Mouse (Mus musculus) MEL (cell line): Measurements from ENCODE around the gene Slc32a1.

ENCODE experiments used
- CTCF ChIP-seq, 3 experiments: IDR thresholded peaks in 2 of 3; conservative IDR thresholded peaks in 1 of 3; 2 replicates each; pipeline ENCODE4 v1.5.1; 2011 to 2012; ENCODE audit warnings: low read length in 3 of 3, low read depth in 2 of 3, mild to moderate bottlenecking in 2 of 3, improper control_type of control experiment in 1 of 3, inconsistent platforms in 1 of 3, mixed read lengths in 1 of 3, moderate library complexity in 1 of 3; ENCODE audit not compliant: control insufficient read depth in 1 of 3, insufficient read depth in 1 of 3, poor library complexity in 1 of 3, severe bottlenecking in 1 of 3
- E2F4 ChIP-seq: IDR thresholded peaks from 2 replicates; pipeline ENCODE4 v1.6.1; 2011; ENCODE audit warnings: low read depth, low read length, improper control_type of control experiment, borderline replicate concordance
- EP300 ChIP-seq, 2 experiments: IDR thresholded peaks; 2 replicates each; pipeline ENCODE4 v1.6.1; 2011; ENCODE audit warnings: improper control_type of control experiment in 2 of 2, low read length in 2 of 2, low read depth in 1 of 2, mild to moderate bottlenecking in 1 of 2
- GABPA ChIP-seq: IDR thresholded peaks from 2 replicates; pipeline ENCODE4 v1.6.1; 2012; ENCODE audit warnings: low read depth, mild to moderate bottlenecking, inconsistent platforms, low read length, improper control_type of control experiment, moderate library complexity
- GATA1 ChIP-seq: IDR thresholded peaks from 2 replicates; pipeline ENCODE4 v1.6.1; 2011; ENCODE audit warnings: low read depth, low read length, improper control_type of control experiment
- MAZ ChIP-seq: IDR thresholded peaks from 2 replicates; pipeline ENCODE4 v1.6.1; 2012; ENCODE audit warnings: low read depth, mild to moderate bottlenecking, inconsistent platforms, low read length, improper control_type of control experiment
- POLR2A ChIP-seq, 2 experiments: IDR thresholded peaks; 2 replicates each; pipeline ENCODE4 v1.6.1; 2011 to 2012; ENCODE audit warnings: low read length in 2 of 2, mild to moderate bottlenecking in 2 of 2, control low read depth in 1 of 2, improper control_type of control experiment in 1 of 2, low read depth in 1 of 2, moderate library complexity in 1 of 2; ENCODE audit not compliant: control insufficient read depth in 1 of 2, insufficient read depth in 1 of 2, poor library complexity in 1 of 2
- RAD21 ChIP-seq: IDR thresholded peaks from 2 replicates; pipeline ENCODE4 v1.6.1; 2011; ENCODE audit warnings: mild to moderate bottlenecking, low read depth, low read length, improper control_type of control experiment
- SIN3A ChIP-seq: IDR thresholded peaks from 2 replicates; pipeline ENCODE4 v1.6.1; 2012; ENCODE audit warnings: low read length, improper control_type of control experiment, inconsistent platforms
- TCF12 ChIP-seq: IDR thresholded peaks from 2 replicates; pipeline ENCODE4 v1.6.1; 2014; ENCODE audit warnings: low read depth, mild to moderate bottlenecking, inconsistent platforms, low read length, improper control_type of control experiment, moderate library complexity
- USF2 ChIP-seq, 2 experiments: IDR thresholded peaks; 2 replicates each; pipeline ENCODE4 v1.6.1; 2011 to 2012; ENCODE audit warnings: improper control_type of control experiment in 2 of 2, low read length in 2 of 2, borderline replicate concordance in 1 of 2, inconsistent platforms in 1 of 2, low read depth in 1 of 2, mild to moderate bottlenecking in 1 of 2; ENCODE audit not compliant: insufficient read depth in 1 of 2
- ZKSCAN1 ChIP-seq: IDR thresholded peaks from 2 replicates; pipeline ENCODE4 v1.6.1; 2012; ENCODE audit warnings: low read depth, mild to moderate bottlenecking, inconsistent platforms, low read length, improper control_type of control experiment, moderate library complexity

- TF ChIP-seq CTCF (IDR thresholded peaks at IDR 0.05 in 2 of 3, conservative IDR thresholded peaks at IDR 0.05 in 1 of 3; ENCODE audit: control insufficient read depth in 1 of 3, insufficient read depth in 1 of 3, low read depth in 2 of 3, low read length in 3 of 3, poor library complexity in 1 of 3, severe bottlenecking in 1 of 3) (no peak), POLR2A (IDR thresholded peaks at IDR 0.05; ENCODE audit: control insufficient read depth in 1 of 2, insufficient read depth in 1 of 2, low read depth in 1 of 2, low read length in 2 of 2, poor library complexity in 1 of 2) (no peak), EP300 (IDR thresholded peaks at IDR 0.05; ENCODE audit: low read depth in 1 of 2, low read length in 2 of 2) (no peak), RAD21 (no peak), E2F4 (no peak), ZKSCAN1 (no peak), MAZ (no peak), SIN3A (no peak), TCF12 (no peak), USF2 (IDR thresholded peaks at IDR 0.05; ENCODE audit: borderline replicate concordance in 1 of 2, insufficient read depth in 1 of 2, low read depth in 1 of 2, low read length in 2 of 2) (no peak), GATA1 (no peak), GABPA (no peak)
Measured at GRCm38 (mm10) chr2:158561371-158562144, 49.0 kb upstream of the Slc32a1 start.
